Mouse (Mus musculus) central nervous system, embryonic 11.5 days (tissue): ENCODE results near the gene Nipal1. TPM values are rescaled to one million over a fixed set of nuclear protein-coding genes. Genes with fewer than 3 reads are reported as not detected.

ENCODE experiments used
- polyA plus RNA-seq: library from polyadenylated mRNA; depleted of rRNA; stranded (reverse); fragments of >200 nt; gene quantifications from 2 replicates; pipeline ENCODE4 v1.2.3, GENCODE M21; 2012; rRNA removed

The Nipal1 gene
- 0.11 and 0.31 TPM in 2 replicates for polyA plus RNA-seq

GRCm38 (mm10) chr5:72647418-72647907, at the start of gene Nipal1:
TSS of gene Nipal1 (plus strand) at chr5:72647795.

DNA sequence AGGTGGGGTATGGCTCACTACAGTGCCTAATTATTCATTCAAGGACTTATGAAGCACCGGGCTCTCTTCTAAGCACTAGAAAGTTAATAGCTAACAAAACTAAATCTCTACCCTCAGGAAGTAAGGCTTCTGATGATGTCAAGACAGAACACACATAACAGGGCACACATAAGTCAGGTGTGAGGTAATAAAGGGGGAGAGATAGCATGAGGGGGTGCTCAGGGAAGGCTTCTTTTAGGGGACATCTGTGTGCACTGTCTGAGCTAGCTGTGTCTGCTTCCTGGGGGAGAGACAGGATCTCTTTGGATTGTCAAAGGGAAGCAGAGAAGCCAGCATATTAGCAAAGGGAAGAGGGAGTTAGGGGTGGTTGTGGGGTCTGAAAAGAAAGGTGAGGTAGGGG, 3.4 kb upstream of the Nipal1 start, which contains the start of gene Cnga1:
Cnga1 (minus strand) TSS at position 101 of the 400 bp plus-strand sequence.

Other genes starting within 250 kb of the Nipal1 start
- gene Corin, start 143.3 kb upstream of the Nipal1 start, polyA plus RNA-seq, result 4.3 and 6.8 TPM in 2 replicates
- gene Nfxl1, start 88.1 kb upstream of the Nipal1 start, polyA plus RNA-seq, result 32.2 and 36.8 TPM in 2 replicates
- 1.2 and 1.4 TPM in 2 replicates for gene Zar1, start 66.5 kb upstream of the Nipal1 start, polyA plus RNA-seq
- 1.3 and 3.3 TPM in 2 replicates for gene Gm5868, start 60.2 kb upstream of the Nipal1 start, polyA plus RNA-seq
- gene Cnga1, start 3.5 kb upstream of the Nipal1 start, polyA plus RNA-seq, result not detected in 2 replicates
- gene Txk, start 105.0 kb downstream of the Nipal1 start, polyA plus RNA-seq, result 0.02 and 0.04 TPM in 2 replicates
- 3.7 and 4.4 TPM in 2 replicates for gene Tec, start 220.7 kb downstream of the Nipal1 start, polyA plus RNA-seq